Mouse (Mus musculus) C2C12 (cell line): ENCODE data around the gene Yars. TPM values are rescaled to one million over a fixed set of nuclear protein-coding genes. Genes with fewer than 3 reads are reported as not detected.

Experiments
- H3K27me3 ChIP-seq: one replicate; pipeline ENCODE4 v1.6.1; 2011; ENCODE audit not compliant: control insufficient read depth, insufficient read depth, insufficient read length
- H3K36me3 ChIP-seq: one replicate; pipeline ENCODE4 v1.6.1; 2011; ENCODE audit not compliant: control insufficient read depth, insufficient read depth
- H3K4me3 ChIP-seq: one replicate; pipeline ENCODE4 v1.5.1; 2011; ENCODE audit warnings: mild to moderate bottlenecking, control low read depth; ENCODE audit not compliant: poor library complexity, insufficient read depth, severe bottlenecking
- H3K79me2 ChIP-seq: one replicate; pipeline ENCODE4 v1.6.1; 2011; ENCODE audit not compliant: control insufficient read depth, insufficient read depth
- H3K79me3 ChIP-seq: one replicate; pipeline ENCODE4 v1.6.1; 2011; ENCODE audit warnings: low read depth, control low read depth
- H3ac ChIP-seq: one replicate; pipeline ENCODE3; 2011; ENCODE audit warnings: low read depth; ENCODE audit not compliant: control insufficient read depth, insufficient read length
- CEBPB ChIP-seq: IDR thresholded peaks from one replicate; pipeline ENCODE4 v1.6.1; 2011; ENCODE audit warnings: low read depth, mild to moderate bottlenecking, control low read depth, moderate library complexity
- CTCF ChIP-seq: IDR thresholded peaks from one replicate; pipeline ENCODE4 v1.5.1; 2011; ENCODE audit not compliant: control insufficient read depth, insufficient read depth, insufficient read length
- FOSL1 ChIP-seq: IDR thresholded peaks from one replicate; pipeline ENCODE4 v1.8.0; 2011; ENCODE audit warnings: mild to moderate bottlenecking, low read length; ENCODE audit not compliant: poor library complexity, insufficient read depth, severe bottlenecking
- MAX ChIP-seq: IDR thresholded peaks from one replicate; pipeline ENCODE4 v1.6.1; 2011; ENCODE audit warnings: mild to moderate bottlenecking, control low read depth
- MYOD1 ChIP-seq: IDR thresholded peaks from one replicate; pipeline ENCODE4 v1.6.1; 2011; ENCODE audit warnings: low read depth; ENCODE audit not compliant: control insufficient read depth, insufficient read length
- MYOG ChIP-seq: IDR thresholded peaks from one replicate; pipeline ENCODE4 v1.6.1; 2011; ENCODE audit not compliant: control insufficient read depth, insufficient read length; ENCODE audit errors: extremely low read depth
- USF1 ChIP-seq: IDR thresholded peaks from one replicate; pipeline ENCODE4 v1.6.1; 2011; ENCODE audit warnings: low read depth, mild to moderate bottlenecking, control low read depth, moderate library complexity
- polyA plus RNA-seq: library from polyadenylated mRNA; unstranded; fragments of >200 nt; fragmentation: generic; extraction: Trizol; gene quantifications from one replicate; pipeline ENCODE4 v1.2.1, GENCODE M21; 2012; ENCODE audit warnings: missing spikeins

Yars gene
- polyA plus RNA-seq, 1 experiment: 105 TPM

DNA sequence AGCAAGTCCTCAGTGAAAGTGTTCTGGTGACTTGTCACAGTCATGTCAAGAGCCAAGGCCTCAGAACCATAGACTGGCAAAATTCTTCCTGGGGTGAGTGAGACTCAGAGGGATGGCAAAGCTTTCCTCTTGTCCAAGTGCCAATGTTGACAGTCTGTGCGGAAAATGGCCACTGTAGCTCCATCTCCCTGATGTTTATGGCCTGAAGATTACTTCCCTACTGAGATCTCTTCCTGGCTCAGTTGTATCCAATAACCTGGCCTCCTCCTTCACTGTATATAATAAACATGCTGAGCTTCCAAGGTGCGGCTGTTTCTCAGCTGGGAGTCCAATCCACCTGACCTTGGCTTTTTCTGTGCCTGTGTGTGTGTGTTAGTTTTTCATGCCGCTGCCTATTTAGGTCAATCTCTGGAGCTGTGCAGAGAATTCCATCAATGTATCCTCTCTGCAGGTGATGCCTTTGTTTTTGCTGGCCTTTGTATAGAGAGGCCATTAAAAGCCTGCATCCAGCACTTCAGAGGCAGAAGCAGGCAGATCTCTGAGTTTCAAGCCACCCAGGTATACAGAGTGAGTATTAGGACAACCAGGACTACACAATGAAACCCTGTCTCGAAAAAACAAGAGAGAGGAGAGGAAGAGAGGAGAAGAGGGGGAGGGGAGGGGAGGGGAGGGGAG, 27.8 kb upstream of the Yars start:
- H3K27me3 ChIP-seq: no peaks in the 10 kb centered on the region
- no peaks in the 10 kb centered on the region for H3K79me2 ChIP-seq
- TF ChIP-seq FOSL1 (no peak), CEBPB (no peak), USF1 (no peak)
- no peaks in the 10 kb centered on the region for H3K79me3 ChIP-seq
- H3K36me3 ChIP-seq: peaks cover 27% of the 10 kb centered on the region
- no peak overlapping the region for H3ac ChIP-seq
- no peak overlapping the region for H3K4me3 ChIP-seq

- no peak overlapping the region for H3ac ChIP-seq
- H3K4me3 ChIP-seq: no peak overlapping the region
- H3K79me2 ChIP-seq: no peaks in the 10 kb centered on the region
- TF ChIP-seq USF1 (no peak), MYOG (no peak), CTCF (no peak), MAX (no peak), MYOD1 (no peak), FOSL1 (no peak), CEBPB (no peak)
- peaks cover 52% of the 10 kb centered on the region for H3K36me3 ChIP-seq
- H3K27me3 ChIP-seq: no peaks in the 10 kb centered on the region
- no peaks in the 10 kb centered on the region for H3K79me3 ChIP-seq
These were observed 17.0 kb upstream of the Yars start for GRCm38 (mm10) chr4:129172529-129172928.

GRCm38 (mm10) chr4:129179560-129179959, 10.0 kb upstream of the Yars start:
- H3K79me3 ChIP-seq: peaks cover 1% of the 10 kb centered on the region
- H3K79me2 ChIP-seq: no peaks in the 10 kb centered on the region
- no peak overlapping the region for H3ac ChIP-seq
- no peak for TF ChIP-seq FOSL1
- no peak for TF ChIP-seq CTCF
- no peak for TF ChIP-seq MYOG
- no peak for TF ChIP-seq MAX
- TF ChIP-seq MYOD1: no peak
- TF ChIP-seq USF1: no peak
- no peak for TF ChIP-seq CEBPB
- peaks cover 63% of the 10 kb centered on the region for H3K36me3 ChIP-seq
- no peaks in the 10 kb centered on the region for H3K27me3 ChIP-seq
- no peak overlapping the region for H3K4me3 ChIP-seq

DNA sequence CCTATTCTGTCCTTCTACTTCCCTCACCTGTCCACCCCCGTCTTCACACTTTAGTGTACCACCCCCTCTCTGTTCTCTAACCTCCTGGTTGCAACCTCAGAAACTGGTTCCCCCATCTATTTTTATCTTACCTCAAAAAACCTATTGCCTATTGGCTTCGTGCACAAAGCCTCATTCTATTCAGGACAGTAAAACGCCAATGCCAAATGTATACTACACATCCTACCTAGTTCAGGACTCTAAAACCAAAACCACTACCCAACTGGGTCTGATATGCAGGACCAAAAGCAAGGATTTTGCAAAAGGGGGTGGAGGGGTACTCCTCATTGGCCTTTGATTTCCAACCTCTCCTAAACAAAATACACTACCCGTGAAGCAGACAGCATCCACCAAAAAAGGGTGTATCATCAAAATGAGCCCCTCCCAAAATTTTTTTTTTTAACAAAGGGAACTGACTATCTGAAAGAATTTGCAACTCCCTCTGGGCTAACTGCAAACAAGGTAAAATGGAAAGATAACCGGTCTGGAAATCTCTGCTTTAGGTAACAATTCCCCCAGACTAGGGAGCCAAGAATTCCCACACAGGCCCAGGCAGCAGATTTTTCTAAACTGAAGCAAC, 1.4 kb upstream of the Yars start:
- no peak for TF ChIP-seq CTCF
- Histone ChIP-seq H3K4me3 (peak overlapping the region; percentile 97), H3K27me3 (no peaks in the 10 kb centered on the region), H3ac (no peak overlapping the region), H3K79me2 (peaks cover 75% of the 10 kb centered on the region), H3K79me3 (peaks cover 52% of the 10 kb centered on the region), H3K36me3 (peaks cover 5% of the 10 kb centered on the region)

- peaks cover 83% of the 10 kb centered on the region for H3K79me2 ChIP-seq
- peak overlapping the region; percentile 97 for H3K4me3 ChIP-seq
- TF ChIP-seq MYOD1 (no peak), CTCF (no peak), CEBPB (no peak), USF1 (no peak), MAX (no peak), MYOG (no peak), FOSL1 (no peak)
- peaks cover 60% of the 10 kb centered on the region for H3K79me3 ChIP-seq
- H3ac ChIP-seq: peak overlapping the region; percentile 92
- H3K27me3 ChIP-seq: no peaks in the 10 kb centered on the region
- H3K36me3 ChIP-seq: peaks cover 8% of the 10 kb centered on the region
These were observed 588 bp upstream of the Yars start for GRCm38 (mm10) chr4:129188803-129189541.

- Histone ChIP-seq H3K27me3 (no peaks in the 10 kb centered on the region), H3ac (peak overlapping the region; percentile 93), H3K79me2 (peaks cover 92% of the 10 kb centered on the region), H3K4me3 (peak overlapping the region; percentile 97), H3K79me3 (peaks cover 69% of the 10 kb centered on the region), H3K36me3 (peaks cover 23% of the 10 kb centered on the region)
- TF ChIP-seq MAX: no peak
- no peak for TF ChIP-seq FOSL1
- no peak for TF ChIP-seq MYOD1
- no peak for TF ChIP-seq CEBPB
- TF ChIP-seq CTCF: no peak
- no peak for TF ChIP-seq USF1
- no peak for TF ChIP-seq MYOG
These were observed 978 bp downstream of the Yars start for GRCm38 (mm10) chr4:129190538-129190937.
